Mouse (Mus musculus): ENCODE results near the gene Blmh. TPM values are rescaled to one million over a fixed set of nuclear protein-coding genes. Genes with fewer than 3 reads are reported as not detected.

Blmh gene
- polyA plus RNA-seq (2011; ENCODE audit: insufficient read depth, insufficient read length, low read depth, missing spikeins) = 133 and 141 TPM in 2 replicates

DNA sequence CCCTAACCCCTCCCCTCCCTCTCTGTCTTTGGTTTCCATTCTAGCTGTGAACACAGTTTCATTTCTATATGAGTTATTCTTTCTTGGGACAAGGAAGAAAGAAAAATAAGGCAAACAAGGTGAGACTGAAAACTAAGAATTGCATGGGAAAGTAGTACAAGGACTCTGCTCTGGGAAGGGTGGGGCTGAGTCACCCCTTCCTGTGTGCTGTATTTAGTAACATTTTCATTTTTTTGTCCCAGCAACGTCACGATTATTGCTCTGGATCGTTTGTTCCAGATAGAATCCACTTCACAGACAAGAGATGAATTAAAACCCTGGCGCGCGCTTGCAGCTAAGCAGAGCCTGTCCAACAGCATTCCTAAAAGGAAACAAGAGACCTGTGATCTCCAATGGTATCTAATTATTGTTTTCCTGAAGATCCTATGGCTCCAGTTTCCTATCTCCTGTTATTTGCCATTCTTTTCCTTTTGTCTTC, at the start of gene Blmh:
Blmh (plus strand) TSS at position 51 of the 478 bp plus-strand sequence.
- H3K9me3 ChIP-seq (replicated peaks; ENCODE audit: control insufficient read depth, insufficient read depth, low read length, poor library complexity, severe bottlenecking) = 0 out of 2 replicates have a peak, but pooled peaks cover 3% of the 10 kb centered on the region
- H3K4me3 ChIP-seq (ENCODE audit: low read depth, low read length) = no peak within 1 kb of the TSS
- no peaks in the 10 kb centered on the region for H3K4me1 ChIP-seq (ENCODE audit: control insufficient read depth, insufficient read depth, low read length)
- no peak within 1 kb of the TSS for H3K27ac ChIP-seq (ENCODE audit: insufficient read depth, low read length)
- no peak within 1 kb of the TSS for H3K9ac ChIP-seq (ENCODE audit: low read depth, poor library complexity, severe bottlenecking)
- H3K27me3 ChIP-seq (ENCODE audit: control insufficient read depth, insufficient read depth, low read length, poor library complexity, severe bottlenecking) = no peaks in the 10 kb centered on the region
- no peak for TF ChIP-seq POLR2A (IDR thresholded peaks at IDR 0.05; ENCODE audit: insufficient read depth, low read length)
- TF ChIP-seq CTCF (IDR thresholded peaks at IDR 0.05; ENCODE audit: low read depth, low read length) = no peak
- TF ChIP-seq EP300 (IDR thresholded peaks at IDR 0.05; ENCODE audit: insufficient read depth, low read depth, low read length) = no peak
- H3K36me3 ChIP-seq (ENCODE audit: control insufficient read depth, insufficient read depth, low read length, poor library complexity, severe bottlenecking) = no peaks in the 10 kb centered on the region

DNA sequence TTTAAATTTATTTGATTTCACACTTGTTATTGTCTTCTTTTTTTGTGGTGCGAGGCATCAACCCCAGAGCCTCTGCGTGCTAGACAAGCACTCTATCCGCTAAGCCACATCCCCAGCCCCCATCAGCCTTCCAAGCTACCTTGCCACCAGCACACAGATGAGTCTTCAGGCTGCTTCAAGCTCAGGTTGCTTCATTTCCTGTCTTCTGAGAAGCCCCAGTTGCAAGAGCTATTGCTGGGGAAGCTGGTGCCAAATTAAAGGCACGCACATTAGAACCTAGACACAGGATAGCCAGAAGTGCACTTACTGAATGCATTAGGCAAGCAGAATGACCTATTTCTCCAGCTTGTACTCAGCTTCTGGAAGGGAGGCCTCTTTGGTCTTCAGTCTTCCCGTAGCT, 44.8 kb upstream of the Blmh start:
- Histone ChIP-seq H3K27me3 (ENCODE audit: control insufficient read depth, insufficient read depth, low read length, poor library complexity, severe bottlenecking) (no peaks in the 10 kb centered on the region), H3K4me1 (ENCODE audit: control insufficient read depth, insufficient read depth, low read length) (no peaks in the 10 kb centered on the region), H3K9me3 (replicated peaks; ENCODE audit: control insufficient read depth, insufficient read depth, low read length, poor library complexity, severe bottlenecking) (no peaks in the 10 kb centered on the region), H3K4me3 (ENCODE audit: low read depth, low read length) (no peak overlapping the region), H3K27ac (ENCODE audit: insufficient read depth, low read length) (no peak overlapping the region), H3K36me3 (ENCODE audit: control insufficient read depth, insufficient read depth, low read length, poor library complexity, severe bottlenecking) (no peaks in the 10 kb centered on the region), H3K9ac (ENCODE audit: low read depth, poor library complexity, severe bottlenecking) (no peak overlapping the region)
- TF ChIP-seq EP300 (IDR thresholded peaks at IDR 0.05; ENCODE audit: insufficient read depth, low read depth, low read length) = no peak
- no peak for TF ChIP-seq POLR2A (IDR thresholded peaks at IDR 0.05; ENCODE audit: insufficient read depth, low read length)
- TF ChIP-seq CTCF (IDR thresholded peaks at IDR 0.05; ENCODE audit: low read depth, low read length) = no peak

DNA sequence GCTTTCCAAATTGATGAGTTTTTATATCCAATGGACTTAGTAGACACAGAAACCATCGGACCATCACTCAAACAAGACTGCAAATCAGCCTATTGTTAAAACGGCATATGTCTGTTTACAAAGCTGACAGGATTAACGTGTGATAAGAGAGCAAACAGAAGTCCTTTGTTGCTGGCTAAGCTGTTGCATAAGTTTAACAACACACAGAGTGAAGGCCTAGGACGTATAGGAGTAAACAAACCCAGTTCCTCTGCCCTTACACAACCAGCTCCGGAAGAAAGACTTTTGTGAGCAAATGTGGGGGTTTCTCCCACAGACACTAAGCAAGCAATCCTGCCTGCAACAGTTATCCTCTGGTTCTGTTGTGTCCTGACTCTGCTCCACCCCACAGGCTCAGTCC, 40.2 kb upstream of the Blmh start:
- no peaks in the 10 kb centered on the region for H3K27me3 ChIP-seq (ENCODE audit: control insufficient read depth, insufficient read depth, low read length, poor library complexity, severe bottlenecking)
- H3K9ac ChIP-seq (ENCODE audit: low read depth, poor library complexity, severe bottlenecking) = no peak overlapping the region
- H3K9me3 ChIP-seq (replicated peaks; ENCODE audit: control insufficient read depth, insufficient read depth, low read length, poor library complexity, severe bottlenecking) = no peaks in the 10 kb centered on the region
- H3K36me3 ChIP-seq (ENCODE audit: control insufficient read depth, insufficient read depth, low read length, poor library complexity, severe bottlenecking) = no peaks in the 10 kb centered on the region
- H3K27ac ChIP-seq (ENCODE audit: insufficient read depth, low read length) = no peak overlapping the region
- TF ChIP-seq CTCF (IDR thresholded peaks at IDR 0.05; ENCODE audit: low read depth, low read length) (no peak), POLR2A (IDR thresholded peaks at IDR 0.05; ENCODE audit: insufficient read depth, low read length) (no peak), EP300 (IDR thresholded peaks at IDR 0.05; ENCODE audit: insufficient read depth, low read depth, low read length) (no peak)
- H3K4me3 ChIP-seq (ENCODE audit: low read depth, low read length) = no peak overlapping the region
- H3K4me1 ChIP-seq (ENCODE audit: control insufficient read depth, insufficient read depth, low read length) = no peaks in the 10 kb centered on the region

DNA sequence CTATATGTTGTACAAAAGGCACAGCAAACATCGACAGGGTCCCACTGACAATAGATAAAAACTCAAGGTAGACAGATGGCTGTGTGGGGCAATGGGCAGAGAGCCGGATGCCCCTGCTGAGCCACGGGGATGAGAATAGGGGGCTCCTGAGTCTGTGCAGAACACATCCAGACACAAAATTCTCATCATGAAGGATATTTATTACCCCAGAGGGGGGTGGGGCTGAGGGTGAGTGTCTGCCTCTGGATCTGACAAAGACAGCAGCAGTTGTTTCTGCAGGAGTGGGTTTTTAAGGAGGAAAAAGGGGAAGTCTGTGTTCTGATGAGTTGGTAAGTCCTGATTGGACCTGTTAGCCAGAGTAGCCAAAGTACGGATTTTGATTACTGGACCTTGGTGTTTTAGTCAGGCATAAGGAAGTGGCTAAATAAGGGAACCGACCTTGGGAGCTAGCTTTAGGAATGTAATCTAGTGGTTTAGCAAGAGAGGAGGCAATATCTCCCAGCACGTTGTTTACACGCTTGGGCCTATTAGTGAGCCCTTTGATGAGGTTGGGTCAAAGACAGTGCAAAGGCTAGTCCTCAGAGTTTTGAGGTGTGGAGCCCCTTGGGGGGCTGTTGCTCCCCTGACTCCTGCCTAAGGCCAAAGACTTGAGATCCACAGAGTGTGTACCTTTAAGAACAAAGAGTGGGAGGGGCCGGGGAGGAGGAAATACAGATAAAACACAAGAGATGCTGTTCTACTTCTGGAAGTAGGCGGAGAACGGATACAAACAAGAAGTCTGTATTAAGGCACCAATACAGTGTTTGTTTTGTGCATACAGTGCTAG, 35.1 kb upstream of the Blmh start:
- no peak overlapping the region for H3K9ac ChIP-seq (ENCODE audit: low read depth, poor library complexity, severe bottlenecking)
- H3K27ac ChIP-seq (ENCODE audit: insufficient read depth, low read length) = no peak overlapping the region
- H3K9me3 ChIP-seq (replicated peaks; ENCODE audit: control insufficient read depth, insufficient read depth, low read length, poor library complexity, severe bottlenecking) = no peaks in the 10 kb centered on the region
- H3K4me1 ChIP-seq (ENCODE audit: control insufficient read depth, insufficient read depth, low read length) = no peaks in the 10 kb centered on the region
- H3K27me3 ChIP-seq (ENCODE audit: control insufficient read depth, insufficient read depth, low read length, poor library complexity, severe bottlenecking) = no peaks in the 10 kb centered on the region
- TF ChIP-seq EP300 (IDR thresholded peaks at IDR 0.05; ENCODE audit: insufficient read depth, low read depth, low read length) = no peak
- TF ChIP-seq CTCF (IDR thresholded peaks at IDR 0.05; ENCODE audit: low read depth, low read length) = no peak
- no peak for TF ChIP-seq POLR2A (IDR thresholded peaks at IDR 0.05; ENCODE audit: insufficient read depth, low read length)
- no peak overlapping the region for H3K4me3 ChIP-seq (ENCODE audit: low read depth, low read length)
- no peaks in the 10 kb centered on the region for H3K36me3 ChIP-seq (ENCODE audit: control insufficient read depth, insufficient read depth, low read length, poor library complexity, severe bottlenecking)

DNA sequence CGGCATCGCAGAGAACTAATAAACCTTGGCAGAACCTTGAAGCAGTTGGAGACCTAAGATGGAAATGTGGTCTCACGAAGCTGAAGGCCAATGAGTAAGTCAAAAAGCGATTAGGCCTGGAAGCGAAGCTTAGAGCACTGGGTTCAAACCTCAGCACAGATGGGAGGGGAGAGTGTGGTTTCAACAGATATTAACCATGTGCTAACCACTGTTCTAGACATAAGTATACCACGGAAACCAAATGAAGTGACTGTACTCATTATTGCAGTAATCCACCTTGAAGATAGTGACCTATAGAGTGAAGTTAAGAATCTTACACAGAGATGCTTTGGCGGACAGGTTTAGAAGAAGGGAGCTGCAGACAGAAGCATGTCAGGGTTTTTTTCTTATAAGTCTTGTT, 33.4 kb upstream of the Blmh start:
- no peaks in the 10 kb centered on the region for H3K9me3 ChIP-seq (replicated peaks; ENCODE audit: control insufficient read depth, insufficient read depth, low read length, poor library complexity, severe bottlenecking)
- no peak overlapping the region for H3K4me3 ChIP-seq (ENCODE audit: low read depth, low read length)
- no peaks in the 10 kb centered on the region for H3K4me1 ChIP-seq (ENCODE audit: control insufficient read depth, insufficient read depth, low read length)
- H3K27me3 ChIP-seq (ENCODE audit: control insufficient read depth, insufficient read depth, low read length, poor library complexity, severe bottlenecking) = no peaks in the 10 kb centered on the region
- no peaks in the 10 kb centered on the region for H3K36me3 ChIP-seq (ENCODE audit: control insufficient read depth, insufficient read depth, low read length, poor library complexity, severe bottlenecking)
- no peak overlapping the region for H3K9ac ChIP-seq (ENCODE audit: low read depth, poor library complexity, severe bottlenecking)
- TF ChIP-seq POLR2A (IDR thresholded peaks at IDR 0.05; ENCODE audit: insufficient read depth, low read length) (no peak), CTCF (IDR thresholded peaks at IDR 0.05; ENCODE audit: low read depth, low read length) (no peak), EP300 (IDR thresholded peaks at IDR 0.05; ENCODE audit: insufficient read depth, low read depth, low read length) (no peak)
- no peak overlapping the region for H3K27ac ChIP-seq (ENCODE audit: insufficient read depth, low read length)

DNA sequence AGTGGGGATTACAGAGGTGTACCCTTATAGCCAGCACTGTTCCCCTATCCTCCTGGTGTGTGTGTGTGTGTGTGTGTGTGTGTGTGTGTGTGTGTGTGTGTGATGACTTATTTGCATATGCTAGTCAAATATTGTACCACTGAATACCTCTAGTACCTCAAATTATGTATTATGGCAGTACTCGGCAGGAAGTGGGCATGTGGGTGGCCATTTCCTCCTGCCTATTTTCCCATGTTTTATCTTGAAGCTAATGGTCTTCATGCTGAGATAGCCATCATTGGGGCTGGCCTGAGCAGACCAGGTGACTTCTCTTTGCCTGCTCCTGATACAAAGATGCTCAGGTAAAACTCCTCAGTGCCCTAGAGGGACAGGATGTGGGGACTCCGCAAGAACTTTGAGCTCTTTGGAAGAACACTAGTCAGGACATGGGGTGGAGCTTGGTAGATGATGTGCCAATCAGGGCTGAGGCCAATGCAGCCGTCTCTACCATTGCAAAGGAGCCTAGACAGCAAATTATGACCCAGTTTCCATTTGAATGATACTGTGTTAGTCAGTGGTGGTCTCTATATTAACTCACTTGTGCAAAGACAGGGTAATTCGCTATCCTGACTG, 32.8 kb upstream of the Blmh start:
- no peaks in the 10 kb centered on the region for H3K36me3 ChIP-seq (ENCODE audit: control insufficient read depth, insufficient read depth, low read length, poor library complexity, severe bottlenecking)
- H3K27ac ChIP-seq (ENCODE audit: insufficient read depth, low read length) = no peak overlapping the region
- H3K4me1 ChIP-seq (ENCODE audit: control insufficient read depth, insufficient read depth, low read length) = no peaks in the 10 kb centered on the region
- no peaks in the 10 kb centered on the region for H3K27me3 ChIP-seq (ENCODE audit: control insufficient read depth, insufficient read depth, low read length, poor library complexity, severe bottlenecking)
- no peak overlapping the region for H3K4me3 ChIP-seq (ENCODE audit: low read depth, low read length)
- no peaks in the 10 kb centered on the region for H3K9me3 ChIP-seq (replicated peaks; ENCODE audit: control insufficient read depth, insufficient read depth, low read length, poor library complexity, severe bottlenecking)
- TF ChIP-seq POLR2A (IDR thresholded peaks at IDR 0.05; ENCODE audit: insufficient read depth, low read length) = no peak
- TF ChIP-seq CTCF (IDR thresholded peaks at IDR 0.05; ENCODE audit: low read depth, low read length) = no peak
- no peak for TF ChIP-seq EP300 (IDR thresholded peaks at IDR 0.05; ENCODE audit: insufficient read depth, low read depth, low read length)
- H3K9ac ChIP-seq (ENCODE audit: low read depth, poor library complexity, severe bottlenecking) = no peak overlapping the region

Data from ES-Bruce4 (cell line).